8 mouse cellular contexts compared by ENCODE assay signal in genomic region chr9:73112919-73113906, GRCm38 (mm10). TPM values are rescaled to one million over a fixed set of nuclear protein-coding genes. Genes with fewer than 3 reads are reported as not detected.
DNase-seq lines count a peak whose midpoint lies in the region; ATAC-seq and TF ChIP-seq lines count a peak whose summit lies in the region.

Rsl24d1 (plus strand) TSS chr9:73113426.

- H3K27me3 ChIP-seq in hindbrain, embryonic 10.5 days (ENCODE audit: insufficient read depth, poor library complexity, severe bottlenecking) = no peaks in the 10 kb centered on the region
- no peaks in the 10 kb centered on the region for H3K27me3 ChIP-seq in lung, postnatal 0 days (replicated peaks; ENCODE audit: insufficient read depth, low read length)

- peak; percentile 83 for DNase-seq in Muller cell, postnatal 12 days (ENCODE audit: inconsistent ontology term)
- peak; percentile 90 for DNase-seq in cerebellum, adult 9-10 months
- DNase-seq in hindbrain, embryonic 10.5 days (ENCODE audit: low spot score) = peak; percentile 87
- peak; percentile 95 for DNase-seq in layer of hippocampus, adult 9-11 months
- peak; percentile 95 for DNase-seq in lung, postnatal 0 days (ENCODE audit: low spot score)
- peak; percentile 62 for DNase-seq in ovary, postnatal 14 days (ENCODE audit: low spot score)
- peak; percentile 84 for DNase-seq in thymus, postnatal 14 days

- ATAC-seq in frontal cortex, adult (ENCODE audit: low TSS enrichment) = peak; percentile 100
- peak; percentile 99 for ATAC-seq in lung, postnatal 0 days

- TF ChIP-seq EP300 in lung, postnatal 0 days (IDR thresholded peaks at IDR 0.05) = 0 out of 2 replicates have a peak, but pooled peaks have one; percentile 9

- no peaks in the 10 kb centered on the region for H3K9me3 ChIP-seq in hindbrain, embryonic 10.5 days
- H3K9me3 ChIP-seq in lung, postnatal 0 days (ENCODE audit: low read length) = no peaks in the 10 kb centered on the region

- peak within 1 kb of the TSS; percentile 66 for H3K4me2 ChIP-seq in lung, postnatal 0 days (replicated peaks; ENCODE audit: low read depth, low read length)

- H3K4me1 ChIP-seq in hindbrain, embryonic 10.5 days (replicated peaks) = peaks cover 11% of the 10 kb centered on the region
- no peaks in the 10 kb centered on the region for H3K4me1 ChIP-seq in lung, postnatal 0 days (ENCODE audit: insufficient read depth, low read depth, low read length)

- peak within 1 kb of the TSS; percentile 86 for H3K9ac ChIP-seq in lung, postnatal 0 days (replicated peaks; ENCODE audit: low read depth)

- peaks cover 30% of the 10 kb centered on the region for H3K36me3 ChIP-seq in hindbrain, embryonic 10.5 days
- peaks cover 7% of the 10 kb centered on the region; the same call in 1 of the 2 replicates for H3K36me3 ChIP-seq in lung, postnatal 0 days (ENCODE audit: insufficient read depth, low read length)

- peak within 1 kb of the TSS; percentile 97 for H3K4me3 ChIP-seq in hindbrain, embryonic 10.5 days
- peak within 1 kb of the TSS; percentile 89 for H3K4me3 ChIP-seq in lung, postnatal 0 days (ENCODE audit: low read depth, low read length)

- under 1% methylated on average over 64 of the region's 64 CpGs for WGBS in hindbrain, embryonic 10.5 days
- under 1% methylated on average over 64 of the region's 64 CpGs for WGBS in lung, postnatal 0 days

- H3K27ac ChIP-seq in hindbrain, embryonic 10.5 days = peak within 1 kb of the TSS; percentile 89
- H3K27ac ChIP-seq in lung, postnatal 0 days (ENCODE audit: low read length) = peak within 1 kb of the TSS; percentile 87

- no peak for TF ChIP-seq CTCF in lung, postnatal 0 days (IDR thresholded peaks at IDR 0.05)

RNA-seq across cellular contexts. Expression of gene Rsl24d1, which starts in this region (rescaled TPM):
- polyA plus RNA-seq in hindbrain, embryonic 10.5 days (2016; fragmentation: Nextera tagmentation; extraction: Ambion mirVana) = 136 and 150 TPM in 2 replicates
- polyA plus RNA-seq in lung, postnatal 0 days (2015; fragmentation: Nextera tagmentation; extraction: Ambion mirVana) = 58.8 and 59.8 TPM in 2 replicates

Comparison
In these comparisons a context has a peak if more than half of its experiments do, and no peak if none do; other contexts are left out.
1. Peak in every context shown above with its lines: DNase-seq, ATAC-seq, H3K4me3 ChIP-seq and H3K27ac ChIP-seq.